Mouse (Mus musculus): ENCODE data around the gene Dscaml1.

- TF ChIP-seq CTCF (IDR thresholded peaks at IDR 0.05; ENCODE audit: extremely low read depth, insufficient read depth, insufficient read length, insufficient replicate concordance): no peak
- no peak for TF ChIP-seq POLR2A (IDR thresholded peaks at IDR 0.05; ENCODE audit: low read depth, low read length)
Observed at GRCm38 (mm10) chr9:45614616-45615015, 188.2 kb downstream of the Dscaml1 start.
